Mouse (Mus musculus): ENCODE results near the gene Kazald1. TPM values are rescaled to one million over a fixed set of nuclear protein-coding genes. Genes with fewer than 3 reads are reported as not detected.
A peak's percentile ranks its signal among the peaks of the same experiment; 100 is the strongest.

Gene Kazald1
- polyA plus RNA-seq, 1 experiment from 2014 or later = 0.50 TPM

- 0 out of 2 replicates have a peak, but pooled peaks cover 5% of the 10 kb centered on the region for H3K4me1 ChIP-seq (ENCODE audit: control insufficient read depth, insufficient read depth, low read length)
- no peak for DNase-seq (ENCODE audit: low spot score)
- no peak for ATAC-seq (ENCODE audit: insufficient read depth, low FRiP score, low TSS enrichment)
- H3K9me3 ChIP-seq (ENCODE audit: control insufficient read depth, low read length) = no peaks in the 10 kb centered on the region
- 62% methylated on average over 4 of the region's 4 CpGs for WGBS
- no peak overlapping the region for H3K4me2 ChIP-seq (ENCODE audit: low read depth)
- H3K9ac ChIP-seq (ENCODE audit: low read length) = no peak overlapping the region
- H3K4me3 ChIP-seq (ENCODE audit: low read depth, low read length) = no peak overlapping the region
- no peaks in the 10 kb centered on the region for H3K36me3 ChIP-seq (ENCODE audit: control insufficient read depth, insufficient read depth, low read length)
- H3K27ac ChIP-seq (ENCODE audit: low read depth, low read length) = no peak overlapping the region
- H3K27me3 ChIP-seq (ENCODE audit: control insufficient read depth, insufficient read depth, low read length) = no peaks in the 10 kb centered on the region
Observed at GRCm38 (mm10) chr19:45056364-45056763, 18.7 kb upstream of the Kazald1 start.

DNA sequence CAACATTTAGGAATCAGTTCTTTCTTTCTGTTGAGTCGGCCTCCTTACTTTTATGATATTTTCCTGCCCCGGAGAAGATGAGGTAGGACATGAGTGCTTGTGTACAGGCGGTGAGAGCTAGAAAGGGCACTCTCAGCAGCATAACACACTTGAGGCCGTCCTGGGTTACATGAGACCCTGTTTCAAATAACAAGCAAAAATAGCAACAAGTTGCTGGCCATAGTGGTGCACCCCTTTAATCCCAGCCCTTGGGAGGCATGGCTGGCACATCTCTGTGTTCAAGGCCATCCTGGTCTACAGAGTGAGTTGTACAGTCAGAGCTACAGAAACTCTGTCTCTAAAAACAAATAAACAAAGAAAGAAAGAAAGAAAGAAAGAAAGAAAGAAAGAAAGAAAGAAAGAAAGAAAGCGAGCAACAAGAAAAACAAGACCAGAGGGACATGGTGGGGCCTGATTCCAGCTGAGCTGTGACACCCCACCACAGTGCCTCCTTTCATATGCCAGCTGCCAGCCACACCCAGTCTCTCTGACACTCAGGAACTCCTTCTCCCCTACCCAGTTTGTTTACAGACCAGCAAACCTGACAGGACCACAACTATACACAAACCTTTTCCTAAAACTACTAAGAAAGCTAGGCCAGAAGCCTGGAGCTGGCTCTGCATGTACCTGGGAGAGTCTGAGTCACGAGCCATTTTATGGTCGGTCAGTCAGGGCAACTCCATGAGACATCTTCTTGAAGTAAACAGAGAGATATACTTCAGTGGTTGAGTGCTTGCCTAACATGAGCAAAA is 17.9 kb upstream of the Kazald1 start:
- H3K36me3 ChIP-seq (ENCODE audit: control insufficient read depth, insufficient read depth, low read length) = no peaks in the 10 kb centered on the region
- H3K9me3 ChIP-seq (ENCODE audit: control insufficient read depth, low read length) = no peaks in the 10 kb centered on the region
- H3K4me2 ChIP-seq (ENCODE audit: low read depth) = peak overlapping the region; percentile 67
- H3K4me3 ChIP-seq (ENCODE audit: low read depth, low read length) = no peak overlapping the region
- no peak for ATAC-seq (ENCODE audit: insufficient read depth, low FRiP score, low TSS enrichment)
- no peaks in the 10 kb centered on the region for H3K27me3 ChIP-seq (ENCODE audit: control insufficient read depth, insufficient read depth, low read length)
- 84% methylated on average over 7 of the region's 7 CpGs for WGBS
- DNase-seq (ENCODE audit: low spot score) = no peak
- no peak overlapping the region for H3K9ac ChIP-seq (ENCODE audit: low read length)
- 0 out of 2 replicates have a peak, but pooled peaks cover 5% of the 10 kb centered on the region for H3K4me1 ChIP-seq (ENCODE audit: control insufficient read depth, insufficient read depth, low read length)
- no peak overlapping the region for H3K27ac ChIP-seq (ENCODE audit: low read depth, low read length)

GRCm38 (mm10) chr19:45057724-45058112 is 17.3 kb upstream of the Kazald1 start:
- Histone ChIP-seq H3K27me3 (ENCODE audit: control insufficient read depth, insufficient read depth, low read length) (no peaks in the 10 kb centered on the region), H3K9me3 (ENCODE audit: control insufficient read depth, low read length) (no peaks in the 10 kb centered on the region), H3K4me2 (ENCODE audit: low read depth) (peak overlapping the region; percentile 67), H3K4me3 (ENCODE audit: low read depth, low read length) (peak overlapping the region; percentile 64), H3K36me3 (ENCODE audit: control insufficient read depth, insufficient read depth, low read length) (no peaks in the 10 kb centered on the region), H3K4me1 (ENCODE audit: control insufficient read depth, insufficient read depth, low read length) (0 out of 2 replicates have a peak, but pooled peaks cover 5% of the 10 kb centered on the region), H3K27ac (ENCODE audit: low read depth, low read length) (peak overlapping the region; percentile 97), H3K9ac (ENCODE audit: low read length) (peak overlapping the region; percentile 56)
- 54% methylated on average over 7 of the region's 7 CpGs for WGBS
- no peak for ATAC-seq (ENCODE audit: insufficient read depth, low FRiP score, low TSS enrichment)
- DNase-seq (ENCODE audit: low spot score) = no peak

- no peaks in the 10 kb centered on the region for H3K36me3 ChIP-seq (ENCODE audit: control insufficient read depth, insufficient read depth, low read length)
- 0 out of 2 replicates have a peak, but pooled peaks cover 5% of the 10 kb centered on the region for H3K4me1 ChIP-seq (ENCODE audit: control insufficient read depth, insufficient read depth, low read length)
- WGBS = under 1% methylated on average over 34 of the region's 34 CpGs
- DNase-seq (ENCODE audit: low spot score) = peak; percentile 97
- H3K27ac ChIP-seq (ENCODE audit: low read depth, low read length) = peak overlapping the region; percentile 97
- peak overlapping the region; percentile 92 for H3K9ac ChIP-seq (ENCODE audit: low read length)
- peak; percentile 91 for ATAC-seq (ENCODE audit: insufficient read depth, low FRiP score, low TSS enrichment)
- no peaks in the 10 kb centered on the region for H3K9me3 ChIP-seq (ENCODE audit: control insufficient read depth, low read length)
- peak overlapping the region; percentile 67 for H3K4me2 ChIP-seq (ENCODE audit: low read depth)
- H3K27me3 ChIP-seq (ENCODE audit: control insufficient read depth, insufficient read depth, low read length) = no peaks in the 10 kb centered on the region
- H3K4me3 ChIP-seq (ENCODE audit: low read depth, low read length) = peak overlapping the region; percentile 64
Observed at GRCm38 (mm10) chr19:45058113-45058839, 16.8 kb upstream of the Kazald1 start.

GRCm38 (mm10) chr19:45058841-45059240 is 16.2 kb upstream of the Kazald1 start:
- peak overlapping the region; percentile 64 for H3K4me3 ChIP-seq (ENCODE audit: low read depth, low read length)
- ATAC-seq (ENCODE audit: insufficient read depth, low FRiP score, low TSS enrichment) (no peak), DNase-seq (ENCODE audit: low spot score) (no peak)
- 0 out of 2 replicates have a peak, but pooled peaks cover 5% of the 10 kb centered on the region for H3K4me1 ChIP-seq (ENCODE audit: control insufficient read depth, insufficient read depth, low read length)
- H3K4me2 ChIP-seq (ENCODE audit: low read depth) = peak overlapping the region; percentile 67
- 1% methylated on average over 14 of the region's 14 CpGs for WGBS
- H3K9me3 ChIP-seq (ENCODE audit: control insufficient read depth, low read length) = no peaks in the 10 kb centered on the region
- H3K36me3 ChIP-seq (ENCODE audit: control insufficient read depth, insufficient read depth, low read length) = no peaks in the 10 kb centered on the region
- peak overlapping the region; percentile 97 for H3K27ac ChIP-seq (ENCODE audit: low read depth, low read length)
- peak overlapping the region; percentile 92 for H3K9ac ChIP-seq (ENCODE audit: low read length)
- peaks cover under 1% of the 10 kb centered on the region; the same call in 1 of the 2 replicates for H3K27me3 ChIP-seq (ENCODE audit: control insufficient read depth, insufficient read depth, low read length)

DNA sequence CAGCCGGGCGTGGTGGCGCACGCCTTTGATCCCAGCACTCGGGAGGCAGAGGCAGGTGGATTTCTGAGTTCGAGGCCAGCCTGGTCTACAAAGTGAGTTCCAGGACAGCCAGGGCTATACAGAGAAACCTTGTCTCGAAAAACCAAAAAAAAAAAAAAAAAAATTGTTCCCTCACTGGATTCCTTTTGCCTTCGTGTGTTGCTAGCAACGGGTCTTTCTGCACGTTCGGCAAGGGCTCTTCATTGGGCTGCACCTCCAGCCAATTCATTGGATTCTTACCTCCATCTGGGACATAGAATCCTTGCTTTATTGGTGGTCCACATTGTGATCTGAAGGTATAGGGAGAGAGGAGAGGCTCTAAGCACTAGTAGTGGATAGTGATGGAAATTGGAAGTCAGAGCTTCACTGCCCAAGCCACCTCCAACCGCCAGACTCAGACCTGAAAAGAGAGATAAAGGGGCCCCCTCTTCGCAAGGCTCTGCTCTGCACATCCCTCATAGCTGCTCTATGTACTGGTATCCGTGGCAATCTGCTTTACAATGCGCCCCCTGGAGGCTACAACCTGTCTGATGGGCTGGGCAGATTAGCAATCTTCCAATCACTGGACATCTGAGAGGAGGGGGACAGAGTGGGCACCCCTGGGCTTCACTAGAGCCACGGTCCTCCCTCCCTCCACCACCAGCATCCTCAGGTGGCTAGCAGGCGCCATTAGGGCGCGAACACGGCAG is 11.3 kb upstream of the Kazald1 start:
- 41% methylated on average over 18 of the region's 20 CpGs for WGBS
- no peaks in the 10 kb centered on the region for H3K9me3 ChIP-seq (ENCODE audit: control insufficient read depth, low read length)
- no peak overlapping the region for H3K4me3 ChIP-seq (ENCODE audit: low read depth, low read length)
- no peaks in the 10 kb centered on the region for H3K36me3 ChIP-seq (ENCODE audit: control insufficient read depth, insufficient read depth, low read length)
- no peak overlapping the region for H3K4me2 ChIP-seq (ENCODE audit: low read depth)
- ATAC-seq (ENCODE audit: insufficient read depth, low FRiP score, low TSS enrichment) (no peak), DNase-seq (ENCODE audit: low spot score) (peak; percentile 54)
- no peak overlapping the region for H3K9ac ChIP-seq (ENCODE audit: low read length)
- H3K27me3 ChIP-seq (ENCODE audit: control insufficient read depth, insufficient read depth, low read length) = peaks cover 47% of the 10 kb centered on the region
- no peak overlapping the region for H3K27ac ChIP-seq (ENCODE audit: low read depth, low read length)
- H3K4me1 ChIP-seq (ENCODE audit: control insufficient read depth, insufficient read depth, low read length) = peaks cover 4% of the 10 kb centered on the region; the same call in 1 of the 2 replicates

DNA sequence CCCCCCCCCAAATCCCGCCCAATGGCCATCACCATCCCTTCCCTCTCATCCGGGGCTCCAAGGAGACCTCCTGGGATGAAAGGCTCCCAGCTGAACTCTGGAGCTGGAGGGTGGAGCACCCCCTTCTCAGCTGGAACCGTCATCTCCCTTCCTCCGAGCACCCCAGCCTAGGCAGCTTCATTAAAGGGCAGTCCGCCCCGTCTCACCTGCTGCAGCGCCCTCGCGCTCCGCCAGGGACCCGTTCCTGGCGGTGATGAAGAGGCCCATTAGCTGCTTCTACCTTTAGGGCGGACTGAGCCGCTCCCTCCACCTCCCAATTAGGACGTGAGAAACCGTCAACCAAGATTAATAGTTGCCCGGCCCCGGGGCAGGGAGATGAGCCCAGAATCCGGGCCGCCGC is 9.8 kb upstream of the Kazald1 start:
- no peaks in the 10 kb centered on the region for H3K36me3 ChIP-seq (ENCODE audit: control insufficient read depth, insufficient read depth, low read length)
- no peak overlapping the region for H3K4me2 ChIP-seq (ENCODE audit: low read depth)
- no peak for ATAC-seq (ENCODE audit: insufficient read depth, low FRiP score, low TSS enrichment)
- peaks cover 4% of the 10 kb centered on the region; the same call in 1 of the 2 replicates for H3K4me1 ChIP-seq (ENCODE audit: control insufficient read depth, insufficient read depth, low read length)
- H3K27ac ChIP-seq (ENCODE audit: low read depth, low read length) = no peak overlapping the region
- no peak overlapping the region for H3K9ac ChIP-seq (ENCODE audit: low read length)
- H3K27me3 ChIP-seq (ENCODE audit: control insufficient read depth, insufficient read depth, low read length) = peaks cover 47% of the 10 kb centered on the region
- no peak for DNase-seq (ENCODE audit: low spot score)
- H3K4me3 ChIP-seq (ENCODE audit: low read depth, low read length) = no peak overlapping the region
- WGBS = 1% methylated on average over 21 of the region's 21 CpGs
- H3K9me3 ChIP-seq (ENCODE audit: control insufficient read depth, low read length) = no peaks in the 10 kb centered on the region

DNA sequence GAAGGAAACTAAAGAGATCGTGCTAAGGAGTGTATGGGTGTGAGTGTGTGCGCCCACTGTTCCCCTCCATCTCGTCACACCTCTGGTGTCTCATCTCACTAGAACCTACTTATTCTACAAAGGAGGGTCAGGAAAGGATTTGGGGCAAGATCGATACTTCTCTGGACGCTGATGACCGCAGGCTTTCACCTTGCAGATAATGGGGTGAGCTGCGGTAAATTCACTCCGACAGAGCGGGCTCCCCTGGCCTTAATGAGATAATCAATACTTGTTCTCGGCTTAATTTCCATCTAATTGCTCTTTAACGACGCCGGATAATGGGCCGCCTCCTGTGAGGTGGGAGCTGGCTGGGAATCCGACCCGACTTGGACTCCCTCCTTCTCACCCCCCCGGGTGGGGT is 7.9 kb upstream of the Kazald1 start:
- 12% methylated on average over 17 of the region's 17 CpGs for WGBS
- Histone ChIP-seq H3K27me3 (ENCODE audit: control insufficient read depth, insufficient read depth, low read length) (peaks cover 50% of the 10 kb centered on the region), H3K4me1 (ENCODE audit: control insufficient read depth, insufficient read depth, low read length) (peaks cover 4% of the 10 kb centered on the region; the same call in 1 of the 2 replicates), H3K27ac (ENCODE audit: low read depth, low read length) (no peak overlapping the region), H3K36me3 (ENCODE audit: control insufficient read depth, insufficient read depth, low read length) (no peaks in the 10 kb centered on the region), H3K4me3 (ENCODE audit: low read depth, low read length) (no peak overlapping the region), H3K4me2 (ENCODE audit: low read depth) (no peak overlapping the region), H3K9me3 (ENCODE audit: control insufficient read depth, low read length) (no peaks in the 10 kb centered on the region), H3K9ac (ENCODE audit: low read length) (no peak overlapping the region)
- DNase-seq (ENCODE audit: low spot score) = no peak
- no peak for ATAC-seq (ENCODE audit: insufficient read depth, low FRiP score, low TSS enrichment)

Data from neural tube, embryonic 11.5 days (tissue).